In genomic region chr14:14634021-14634420, GRCm38 (mm10) we compare ENCODE assay signal across 9 mouse cellular contexts.
A peak's percentile ranks its signal among the peaks of the same experiment; 100 is the strongest.
DNase-seq lines count a peak whose midpoint lies in the region; ATAC-seq and TF ChIP-seq lines count a peak whose summit lies in the region.
"Had no signal": no experiment of that assay in that cellular context is flagged by ENCODE, and none has a peak within 500 bp of the region (broad histone marks: within the 10 kb centered on the region; RNA-seq: fewer than 3 reads in every experiment).

No protein-coding gene starts in this region.

- no peak overlapping the region for H3K4me2 ChIP-seq in liver, postnatal 0 days (ENCODE audit: low read depth, low read length)
- peak overlapping the region; percentile 63 for H3K4me2 ChIP-seq in limb, embryonic 12.5 days

- 33% methylated on average over 2 of the region's 2 CpGs for WGBS in liver, postnatal 0 days (ENCODE audit: insufficient replicate concordance)
- WGBS in limb, embryonic 12.5 days = 44% methylated on average over 2 of the region's 2 CpGs

- intact Hi-C loops in gastrocnemius, adult 2 months (cut with DNase I) = no loop called here
- intact Hi-C loops in left cerebral cortex, postnatal 4 days (cut with DNase I) = no loop called here

- H3K27ac ChIP-seq in gastrocnemius, adult 2 months = peak overlapping the region; percentile 78
- no peak overlapping the region for H3K27ac ChIP-seq in liver, postnatal 0 days (ENCODE audit: low read depth)
- H3K27ac ChIP-seq in limb, embryonic 12.5 days = no peak overlapping the region
- H3K27ac ChIP-seq: forebrain, embryonic 13.5 days had no signal

- ATAC-seq in liver, postnatal 0 days = no peak
- ATAC-seq in Patski = no peak
- ATAC-seq in limb, embryonic 12.5 days (ENCODE audit: insufficient number of reproducible peaks, insufficient read depth, low FRiP score, low TSS enrichment, low read depth) = no peak

- POLR2A ChIA-PET in Patski (lab: Charles Lee) = no interaction called here

- peak overlapping the region; percentile 70 for H3K4me3 ChIP-seq in gastrocnemius, adult 2 months
- H3K4me3 ChIP-seq in liver, postnatal 0 days (ENCODE audit: low read depth, low read length) = no peak overlapping the region
- no peak overlapping the region; the same call in 1 of the 2 replicates for H3K4me3 ChIP-seq in limb, embryonic 12.5 days (replicated peaks)

- DNase-seq in gastrocnemius, adult 2 months = no peak
- DNase-seq in gastrocnemius, postnatal 10 days = no peak
- no peak for DNase-seq in liver, postnatal 0 days
- DNase-seq in liver (no peak), Patski (ENCODE audit: low read depth, low spot score) (no peak)
- DNase-seq in left cerebral cortex, postnatal 4 days = no peak
- DNase-seq in cerebellum, adult 11-12 months = no peak

- TF ChIP-seq EP300 in liver, postnatal 0 days (IDR thresholded peaks at IDR 0.05; ENCODE audit: low read depth) = no peak

- peak; percentile 30 for TF ChIP-seq CTCF in gastrocnemius, adult 2 months (IDR thresholded peaks at IDR 0.05)
- TF ChIP-seq CTCF in liver, postnatal 0 days (IDR thresholded peaks at IDR 0.05; ENCODE audit: low read depth) = peak; percentile 38
- peak; percentile 53 for TF ChIP-seq CTCF in Patski (IDR thresholded peaks at IDR 0.05)

- no peaks in the 10 kb centered on the region for H3K27me3 ChIP-seq in liver, postnatal 0 days (ENCODE audit: insufficient read depth, low read length)
- H3K27me3 ChIP-seq in Patski = no peaks in the 10 kb centered on the region
- H3K27me3 ChIP-seq in limb, embryonic 12.5 days = peaks cover 4% of the 10 kb centered on the region; the same call in 1 of the 2 replicates
- H3K27me3 ChIP-seq: forebrain, embryonic 13.5 days had no signal

- no peaks in the 10 kb centered on the region for H3K9me3 ChIP-seq in liver, postnatal 0 days (ENCODE audit: low read length)
- H3K9me3 ChIP-seq in limb, embryonic 12.5 days = no peaks in the 10 kb centered on the region
- H3K9me3 ChIP-seq: forebrain, embryonic 13.5 days had no signal

- peaks cover 8% of the 10 kb centered on the region for H3K4me1 ChIP-seq in liver, postnatal 0 days (ENCODE audit: insufficient read depth)
- peaks cover 23% of the 10 kb centered on the region; the same call in 1 of the 2 replicates for H3K4me1 ChIP-seq in limb, embryonic 12.5 days (replicated peaks)

- no peak overlapping the region for H3K9ac ChIP-seq in liver, postnatal 0 days (replicated peaks)
- H3K9ac ChIP-seq in limb, embryonic 12.5 days (replicated peaks) = no peak overlapping the region

- CTCF ChIA-PET in Patski (lab: Charles Lee) = interaction anchor here (1.4 kb wide), 1 partner anchor 11 kb away, joined by 4 read pairs; no protein-coding TSS in a partner anchor

- H3K36me3 ChIP-seq in liver, postnatal 0 days (replicated peaks; ENCODE audit: insufficient read depth, low read length) = no peaks in the 10 kb centered on the region
- no peaks in the 10 kb centered on the region for H3K36me3 ChIP-seq in limb, embryonic 12.5 days

- in situ Hi-C loops in Patski (cut with MboI; ENCODE audit: low pct_unique_long_range_greater_than_20kb) = no loop called here
